Mouse (Mus musculus): Measurements from ENCODE around the gene Sorbs1. TPM values are rescaled to one million over a fixed set of nuclear protein-coding genes. Genes with fewer than 3 reads are reported as not detected.
A peak's percentile ranks its signal among the peaks of the same experiment; 100 is the strongest.

Sorbs1 gene
- polyA plus RNA-seq, 1 experiment = 13.2 TPM

DNA sequence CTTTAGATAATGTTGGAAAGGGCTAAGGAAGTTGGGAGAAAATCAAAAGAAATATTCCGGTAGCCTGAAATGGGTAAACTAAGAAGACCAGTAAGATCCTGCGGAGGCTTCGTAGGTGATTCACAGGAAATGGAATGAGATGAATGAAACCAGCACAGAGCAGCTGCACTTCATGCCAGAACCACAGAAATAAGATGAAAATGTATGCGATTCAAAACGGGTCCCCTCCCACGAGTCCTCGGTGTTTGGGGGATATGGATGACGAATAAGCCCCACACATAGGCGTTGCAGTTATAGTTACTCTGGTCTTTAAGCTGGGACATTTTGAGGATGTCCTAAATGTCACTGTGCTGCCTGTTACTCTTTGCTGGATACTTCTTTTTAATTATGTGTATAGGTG, 67.1 kb downstream of the Sorbs1 start:
- no peaks in the 10 kb centered on the region for H3K27me3 ChIP-seq (ENCODE audit: control insufficient read depth, insufficient read depth, low read length)
- no peak overlapping the region for H3K4me3 ChIP-seq (ENCODE audit: low read depth, low read length)
- no peaks in the 10 kb centered on the region for H3K4me1 ChIP-seq (ENCODE audit: control insufficient read depth, insufficient read depth, insufficient read length, low read length)
- H3K36me3 ChIP-seq (ENCODE audit: control insufficient read depth, insufficient read depth, low read length) = no peaks in the 10 kb centered on the region; the same call in 1 of the 2 replicates
- H3K27ac ChIP-seq (ENCODE audit: insufficient read depth, low read depth, low read length) = no peak overlapping the region
- 90% methylated on average over 9 of the region's 9 CpGs for WGBS
- TF ChIP-seq POLR2A (IDR thresholded peaks at IDR 0.05; ENCODE audit: low read depth, low read length) (no peak), CTCF (IDR thresholded peaks at IDR 0.05; ENCODE audit: extremely low read depth, insufficient read length, insufficient replicate concordance, low read depth, low read length) (no peak)

DNA sequence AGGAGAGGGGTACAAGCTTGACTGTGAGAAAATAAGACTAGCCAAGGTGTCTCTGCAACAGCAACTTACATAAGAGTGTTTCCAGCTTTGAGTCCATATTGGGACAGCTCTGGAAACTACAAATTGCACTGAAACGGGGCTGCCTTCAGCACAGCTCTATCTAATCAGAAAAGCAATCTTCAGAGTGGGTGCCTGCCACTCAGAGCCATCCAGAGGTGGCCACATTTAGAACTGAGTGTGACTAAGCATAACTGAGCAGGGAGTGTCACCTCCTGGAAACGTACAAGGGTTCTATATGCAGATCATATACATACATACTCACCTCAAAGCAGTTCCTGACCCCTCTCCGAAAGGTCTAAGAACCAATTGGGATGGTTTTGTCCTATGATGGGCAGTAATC, 71.2 kb downstream of the Sorbs1 start:
- Histone ChIP-seq H3K4me1 (ENCODE audit: control insufficient read depth, insufficient read depth, insufficient read length, low read length) (peaks cover 10% of the 10 kb centered on the region; the same call in 1 of the 2 replicates), H3K4me3 (ENCODE audit: low read depth, low read length) (no peak overlapping the region), H3K36me3 (ENCODE audit: control insufficient read depth, insufficient read depth, low read length) (no peaks in the 10 kb centered on the region; the same call in 1 of the 2 replicates), H3K27me3 (ENCODE audit: control insufficient read depth, insufficient read depth, low read length) (no peaks in the 10 kb centered on the region), H3K27ac (ENCODE audit: insufficient read depth, low read depth, low read length) (no peak overlapping the region)
- 51% methylated on average over 3 of the region's 3 CpGs for WGBS
- no peak for TF ChIP-seq CTCF (IDR thresholded peaks at IDR 0.05; ENCODE audit: extremely low read depth, insufficient read length, insufficient replicate concordance, low read depth, low read length)
- TF ChIP-seq POLR2A (IDR thresholded peaks at IDR 0.05; ENCODE audit: low read depth, low read length) = no peak

DNA sequence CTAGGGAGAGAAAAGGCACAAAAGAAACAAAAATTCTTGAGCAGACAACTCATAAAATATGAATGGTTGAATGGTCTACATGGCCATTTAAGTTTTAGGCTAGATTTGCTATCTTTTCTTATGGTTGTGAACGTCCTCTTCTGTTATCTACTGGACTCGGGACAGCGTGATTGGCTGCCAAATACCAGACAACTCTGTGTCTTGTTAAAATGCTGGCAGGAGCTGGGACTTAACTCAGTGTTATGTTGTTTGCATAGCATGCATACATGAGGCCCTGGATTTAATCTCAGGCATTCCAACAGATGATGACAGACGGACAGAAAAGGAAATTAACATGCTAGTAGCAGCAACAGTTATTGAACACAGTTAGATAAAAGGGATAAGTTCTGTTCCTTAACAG, 72.6 kb downstream of the Sorbs1 start:
- Histone ChIP-seq H3K27me3 (ENCODE audit: control insufficient read depth, insufficient read depth, low read length) (no peaks in the 10 kb centered on the region), H3K36me3 (ENCODE audit: control insufficient read depth, insufficient read depth, low read length) (no peaks in the 10 kb centered on the region; the same call in 1 of the 2 replicates), H3K4me1 (ENCODE audit: control insufficient read depth, insufficient read depth, insufficient read length, low read length) (peaks cover 15% of the 10 kb centered on the region; the same call in 1 of the 2 replicates), H3K27ac (ENCODE audit: insufficient read depth, low read depth, low read length) (no peak overlapping the region), H3K4me3 (ENCODE audit: low read depth, low read length) (no peak overlapping the region)
- WGBS = 42% methylated on average over 4 of the region's 4 CpGs
- TF ChIP-seq CTCF (IDR thresholded peaks at IDR 0.05; ENCODE audit: extremely low read depth, insufficient read length, insufficient replicate concordance, low read depth, low read length) = no peak

DNA sequence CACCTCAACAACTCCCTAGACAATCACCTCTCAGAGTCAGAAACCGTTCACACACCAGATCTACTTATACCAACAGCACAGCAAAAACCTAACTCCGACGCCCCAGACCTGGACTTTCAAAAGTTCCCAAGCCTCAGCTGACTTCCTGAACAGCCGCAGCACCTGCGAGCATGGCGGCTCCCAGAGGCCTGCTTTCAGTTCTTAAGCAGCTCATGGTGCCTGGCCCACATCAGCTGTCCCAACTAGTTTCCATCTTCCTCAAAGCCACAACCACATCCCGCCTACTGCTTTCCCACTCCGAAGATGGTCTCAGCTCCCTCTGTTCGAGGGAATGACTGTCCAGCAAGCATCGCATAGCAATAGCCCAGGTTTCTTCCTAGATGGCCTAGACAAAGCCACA, 74.7 kb downstream of the Sorbs1 start:
- WGBS = 91% methylated on average over 10 of the region's 10 CpGs
- peaks cover 15% of the 10 kb centered on the region; the same call in 1 of the 2 replicates for H3K4me1 ChIP-seq (ENCODE audit: control insufficient read depth, insufficient read depth, insufficient read length, low read length)
- no peak for TF ChIP-seq CTCF (IDR thresholded peaks at IDR 0.05; ENCODE audit: extremely low read depth, insufficient read length, insufficient replicate concordance, low read depth, low read length)
- TF ChIP-seq POLR2A (IDR thresholded peaks at IDR 0.05; ENCODE audit: low read depth, low read length) = no peak
- H3K27ac ChIP-seq (ENCODE audit: insufficient read depth, low read depth, low read length) = no peak overlapping the region
- H3K27me3 ChIP-seq (ENCODE audit: control insufficient read depth, insufficient read depth, low read length) = no peaks in the 10 kb centered on the region
- H3K4me3 ChIP-seq (ENCODE audit: low read depth, low read length) = no peak overlapping the region
- H3K36me3 ChIP-seq (ENCODE audit: control insufficient read depth, insufficient read depth, low read length) = no peaks in the 10 kb centered on the region; the same call in 1 of the 2 replicates

DNA sequence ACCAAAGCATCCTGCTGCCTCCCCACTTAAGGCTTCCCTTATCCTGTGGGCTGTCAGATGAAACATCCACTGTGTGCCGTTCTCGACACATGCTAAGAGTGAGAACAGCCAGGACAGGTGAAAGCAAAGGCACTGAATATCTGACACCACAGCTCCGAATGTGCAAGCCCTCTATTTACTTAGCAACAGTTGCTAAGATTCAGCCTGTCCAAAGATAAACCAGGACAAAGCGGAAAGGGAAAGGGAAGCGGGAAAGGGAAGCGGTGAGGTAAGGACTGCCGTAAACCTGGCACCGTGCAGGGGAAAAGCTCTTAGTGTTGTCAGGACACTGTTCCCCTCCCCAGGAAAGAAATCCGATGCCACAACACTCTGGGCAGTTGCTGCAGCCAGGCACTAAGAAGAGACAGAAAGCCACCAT, 75.9 kb downstream of the Sorbs1 start:
- TF ChIP-seq CTCF (IDR thresholded peaks at IDR 0.05; ENCODE audit: extremely low read depth, insufficient read length, insufficient replicate concordance, low read depth, low read length) (no peak), POLR2A (IDR thresholded peaks at IDR 0.05; ENCODE audit: low read depth, low read length) (no peak)
- H3K4me3 ChIP-seq (ENCODE audit: low read depth, low read length) = no peak overlapping the region
- no peaks in the 10 kb centered on the region; the same call in 1 of the 2 replicates for H3K36me3 ChIP-seq (ENCODE audit: control insufficient read depth, insufficient read depth, low read length)
- H3K27ac ChIP-seq (ENCODE audit: insufficient read depth, low read depth, low read length) = peak overlapping the region; percentile 53
- 14% methylated on average over 9 of the region's 9 CpGs for WGBS
- H3K27me3 ChIP-seq (ENCODE audit: control insufficient read depth, insufficient read depth, low read length) = no peaks in the 10 kb centered on the region
- H3K4me1 ChIP-seq (ENCODE audit: control insufficient read depth, insufficient read depth, insufficient read length, low read length) = peaks cover 15% of the 10 kb centered on the region; the same call in 1 of the 2 replicates

DNA sequence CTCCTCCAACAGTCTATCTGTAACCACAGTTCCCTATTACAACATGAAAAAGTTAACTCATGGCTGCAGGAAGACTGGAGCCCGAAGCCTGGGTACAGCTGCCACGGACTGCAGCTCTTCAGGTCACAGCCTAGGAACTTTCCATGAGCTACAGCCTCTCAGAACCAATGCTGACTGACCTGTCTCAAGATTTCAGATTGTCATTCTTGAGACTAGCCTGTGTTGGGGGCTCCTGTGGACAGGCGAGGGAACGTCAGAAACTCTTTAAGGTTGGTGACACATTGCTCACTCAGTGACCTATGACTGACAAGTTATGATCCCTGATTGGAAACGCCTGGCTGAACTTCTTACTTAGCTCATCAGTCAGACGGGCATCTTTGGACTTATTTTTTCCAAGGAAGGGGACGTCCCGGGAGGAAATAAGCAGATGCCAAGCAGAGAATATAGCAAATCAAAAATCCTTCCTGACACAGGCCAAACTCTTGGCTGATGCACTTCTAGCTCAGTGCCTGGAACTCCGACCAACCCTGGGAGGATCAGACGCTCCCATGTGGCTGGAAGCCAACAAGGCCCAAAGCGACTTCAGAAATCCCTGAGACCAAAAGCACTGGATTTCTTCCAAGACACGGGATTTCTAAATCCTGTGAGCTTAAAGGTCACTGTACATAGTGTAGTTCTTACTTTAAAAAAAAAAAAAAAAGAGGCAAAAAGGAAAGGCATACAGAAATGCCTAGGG, 76.9 kb downstream of the Sorbs1 start:
- no peak for TF ChIP-seq POLR2A (IDR thresholded peaks at IDR 0.05; ENCODE audit: low read depth, low read length)
- no peak for TF ChIP-seq CTCF (IDR thresholded peaks at IDR 0.05; ENCODE audit: extremely low read depth, insufficient read length, insufficient replicate concordance, low read depth, low read length)
- no peaks in the 10 kb centered on the region; the same call in 1 of the 2 replicates for H3K36me3 ChIP-seq (ENCODE audit: control insufficient read depth, insufficient read depth, low read length)
- H3K27me3 ChIP-seq (ENCODE audit: control insufficient read depth, insufficient read depth, low read length) = no peaks in the 10 kb centered on the region
- peak overlapping the region; percentile 53 for H3K27ac ChIP-seq (ENCODE audit: insufficient read depth, low read depth, low read length)
- H3K4me3 ChIP-seq (ENCODE audit: low read depth, low read length) = no peak overlapping the region
- WGBS = 32% methylated on average over 12 of the region's 12 CpGs
- peaks cover 17% of the 10 kb centered on the region; the same call in 1 of the 2 replicates for H3K4me1 ChIP-seq (ENCODE audit: control insufficient read depth, insufficient read depth, insufficient read length, low read length)

DNA sequence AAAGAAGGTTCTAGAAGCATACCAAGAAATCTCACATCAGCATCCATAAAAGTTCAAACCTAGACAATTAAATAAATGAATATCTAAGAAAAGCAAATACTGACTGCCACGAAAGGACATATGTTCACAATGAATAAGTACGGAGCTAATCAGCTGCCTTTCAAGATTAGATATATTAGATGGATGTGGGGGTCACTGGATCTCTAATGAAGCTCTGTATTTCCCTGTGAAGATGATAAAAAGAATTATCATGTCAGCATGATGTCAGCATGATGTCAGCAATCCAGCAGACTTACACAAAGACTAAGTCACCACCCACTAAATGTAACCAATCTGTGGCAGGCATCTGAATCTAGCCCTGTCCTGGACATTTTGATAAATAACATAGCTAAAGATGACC, 77.8 kb downstream of the Sorbs1 start:
- 78% methylated on average over 2 of the region's 2 CpGs for WGBS
- H3K27me3 ChIP-seq (ENCODE audit: control insufficient read depth, insufficient read depth, low read length) = no peaks in the 10 kb centered on the region
- no peaks in the 10 kb centered on the region; the same call in 1 of the 2 replicates for H3K36me3 ChIP-seq (ENCODE audit: control insufficient read depth, insufficient read depth, low read length)
- H3K4me3 ChIP-seq (ENCODE audit: low read depth, low read length) = no peak overlapping the region
- H3K4me1 ChIP-seq (ENCODE audit: control insufficient read depth, insufficient read depth, insufficient read length, low read length) = peaks cover 17% of the 10 kb centered on the region; the same call in 1 of the 2 replicates
- H3K27ac ChIP-seq (ENCODE audit: insufficient read depth, low read depth, low read length) = no peak overlapping the region
- TF ChIP-seq POLR2A (IDR thresholded peaks at IDR 0.05; ENCODE audit: low read depth, low read length) (no peak), CTCF (IDR thresholded peaks at IDR 0.05; ENCODE audit: extremely low read depth, insufficient read length, insufficient replicate concordance, low read depth, low read length) (no peak)
